Mouse (Mus musculus) hindbrain, postnatal 0 days (tissue): Measurements from ENCODE around the gene Aktip. TPM values are rescaled to one million over a fixed set of nuclear protein-coding genes. Genes with fewer than 3 reads are reported as not detected.

Experiments used
- ATAC-seq: fragments of 200-750 bp; cut with Nextera tagmentation; 2 replicates; pipeline ENCODE4 v1.8.0; 2017; ENCODE audit warnings: mild to moderate bottlenecking, moderate TSS enrichment, moderate library complexity
- DNase-seq: peaks from one replicate; pipeline ENCODE4 v3.0.0-alpha.2; 2015; ENCODE audit warnings: low spot score
- H3K27ac ChIP-seq: fragments of 300-500 bp; sonication (generic); 2 replicates; pipeline ENCODE4 v1.5.1; 2014; ENCODE audit warnings: mild to moderate bottlenecking
- H3K27me3 ChIP-seq: fragments of 300-500 bp; sonication (generic); 2 replicates; pipeline ENCODE4 v1.6.1; 2014; ENCODE audit warnings: low read length, mixed read lengths; ENCODE audit not compliant: insufficient read depth
- H3K36me3 ChIP-seq: fragments of 300-500 bp; sonication (generic); 2 replicates; pipeline ENCODE4 v1.6.1; 2014; ENCODE audit warnings: low read length, mixed read lengths; ENCODE audit not compliant: insufficient read depth
- H3K4me1 ChIP-seq: fragments of 300-500 bp; sonication (generic); 2 replicates; pipeline ENCODE4 v1.6.1; 2014; ENCODE audit warnings: antibody characterized with exemption, low read length, mixed read lengths; ENCODE audit not compliant: insufficient read depth
- H3K4me2 ChIP-seq: fragments of 300-500 bp; sonication (generic); 2 replicates; pipeline ENCODE4 v1.6.1; 2014; ENCODE audit warnings: low read depth, mild to moderate bottlenecking, low read length, moderate library complexity, mixed read lengths
- H3K4me3 ChIP-seq: fragments of 300-500 bp; sonication (generic); 2 replicates; pipeline ENCODE4 v1.5.1; 2014; ENCODE audit warnings: low read length
- H3K9ac ChIP-seq: fragments of 300-500 bp; sonication (generic); replicated peaks from 2 replicates; pipeline ENCODE4 v1.6.1; 2014; ENCODE audit warnings: mild to moderate bottlenecking, low read length, moderate library complexity, mixed read lengths
- H3K9me3 ChIP-seq: fragments of 300-500 bp; sonication (generic); 2 replicates; pipeline ENCODE4 v1.6.1; 2016; ENCODE audit warnings: low read length, mixed read lengths
- CTCF ChIP-seq: IDR thresholded peaks from 2 replicates; pipeline ENCODE4 v1.5.1; 2016; ENCODE audit warnings: antibody characterized with exemption, control low read depth, low read depth
- WGBS: fragments of 180-500 bp; shearing (Covaris S2); extraction: QIAGEN DNeasy Blood & Tissue Kit; methylation state at CpG from one replicate; pipeline ENCODE4 v1.1.7; 2014; 5-methylcytosine and 5-hydroxymethylcytosine counted together
- polyA plus RNA-seq: library from polyadenylated mRNA; unstranded; fragments of >200 nt; fragmentation: Nextera tagmentation; extraction: Ambion mirVana; gene quantifications from 2 replicates; pipeline ENCODE4 v1.2.1, GENCODE M21; 2015
- total RNA-seq: library from RNA; depleted of rRNA; stranded (reverse); fragments of >200 nt; gene quantifications from 2 replicates; pipeline ENCODE4 v1.2.3, GENCODE M21; 2014

The Aktip gene
- total and polyA plus RNA-seq, 2 experiments from 2014 or later, result 134 to 186 TPM

DNA sequence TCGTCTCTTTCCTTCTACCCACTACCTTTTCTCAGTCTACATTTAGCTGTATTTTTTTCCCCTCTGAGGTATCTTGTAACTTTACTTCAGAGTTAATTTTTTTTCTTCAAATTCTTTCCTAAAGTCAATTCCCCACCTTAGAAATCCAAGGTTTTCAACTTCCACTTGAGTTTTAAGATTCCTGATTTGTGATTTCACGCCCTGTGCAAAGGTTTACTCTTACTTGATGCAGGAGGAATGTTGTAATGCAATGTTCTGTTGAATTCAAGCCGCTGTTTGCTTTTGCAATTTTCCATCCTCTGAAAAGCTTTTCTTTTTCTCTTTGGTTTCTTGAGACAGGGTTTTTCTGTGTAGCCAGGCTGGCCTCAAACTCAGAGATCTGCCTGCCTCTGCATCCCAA, 9.9 kb upstream of the Aktip start:
- H3K4me2 ChIP-seq, result no peak overlapping the region
- no peaks in the 10 kb centered on the region for H3K9me3 ChIP-seq
- H3K4me3 ChIP-seq, result no peak overlapping the region
- ATAC-seq, result no peak
- no peaks in the 10 kb centered on the region for H3K36me3 ChIP-seq
- H3K27me3 ChIP-seq, result no peaks in the 10 kb centered on the region
- H3K27ac ChIP-seq, result no peak overlapping the region
- no peak for DNase-seq
- TF ChIP-seq CTCF, result no peak
- no peaks in the 10 kb centered on the region for H3K4me1 ChIP-seq
- WGBS, result 90% methylated on average over 3 of the region's 3 CpGs
- H3K9ac ChIP-seq, result no peak overlapping the region

DNA sequence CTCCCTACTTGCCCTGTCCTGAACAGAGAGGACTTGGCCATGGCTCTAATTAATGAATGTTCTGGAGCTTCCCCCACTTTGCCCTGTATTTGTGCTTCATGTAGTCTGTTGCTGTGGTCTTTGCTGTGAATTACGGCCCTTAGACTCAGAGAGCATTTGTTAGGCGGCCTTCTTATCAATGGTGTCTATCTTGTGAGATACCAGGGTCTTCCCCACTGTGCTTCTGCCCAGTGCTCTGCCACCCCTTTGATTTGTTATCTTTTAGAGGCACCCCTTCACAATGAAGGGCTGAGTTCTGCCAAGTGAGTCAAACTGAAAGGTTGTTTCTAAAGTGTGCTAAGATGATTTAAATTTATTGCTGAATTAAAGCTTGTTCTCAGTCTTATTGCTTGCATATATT, 7.9 kb upstream of the Aktip start:
- H3K4me2 ChIP-seq, result no peak overlapping the region
- H3K4me1 ChIP-seq, result no peaks in the 10 kb centered on the region
- H3K9ac ChIP-seq, result no peak overlapping the region
- no peak overlapping the region for H3K27ac ChIP-seq
- no peaks in the 10 kb centered on the region for H3K36me3 ChIP-seq
- no peak overlapping the region for H3K4me3 ChIP-seq
- no peaks in the 10 kb centered on the region for H3K27me3 ChIP-seq
- DNase-seq (no peak), ATAC-seq (no peak)
- WGBS, result 88% methylated on average over 2 of the region's 2 CpGs
- no peak for TF ChIP-seq CTCF
- no peaks in the 10 kb centered on the region for H3K9me3 ChIP-seq

DNA sequence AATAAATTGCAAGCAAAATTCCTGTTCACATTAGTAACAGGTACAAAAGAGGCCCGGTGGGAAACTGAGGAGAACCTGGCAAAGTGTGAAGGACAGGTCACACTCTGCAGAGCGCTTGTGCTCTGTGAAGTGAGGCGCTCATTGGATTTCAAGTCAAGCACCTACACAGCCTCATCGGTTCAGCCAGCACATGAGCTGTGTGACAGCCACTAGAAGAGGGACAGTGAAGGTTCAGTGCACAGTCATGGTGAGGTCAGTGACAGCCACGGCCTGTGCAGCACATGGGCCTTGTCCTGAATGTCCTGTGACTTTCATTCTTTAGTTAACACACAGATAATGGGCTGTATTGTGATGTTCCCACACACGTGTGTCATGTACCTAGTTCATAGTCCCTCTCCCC, 6.1 kb upstream of the Aktip start:
- 81% methylated on average over 6 of the region's 6 CpGs for WGBS
- ATAC-seq, result no peak

DNA sequence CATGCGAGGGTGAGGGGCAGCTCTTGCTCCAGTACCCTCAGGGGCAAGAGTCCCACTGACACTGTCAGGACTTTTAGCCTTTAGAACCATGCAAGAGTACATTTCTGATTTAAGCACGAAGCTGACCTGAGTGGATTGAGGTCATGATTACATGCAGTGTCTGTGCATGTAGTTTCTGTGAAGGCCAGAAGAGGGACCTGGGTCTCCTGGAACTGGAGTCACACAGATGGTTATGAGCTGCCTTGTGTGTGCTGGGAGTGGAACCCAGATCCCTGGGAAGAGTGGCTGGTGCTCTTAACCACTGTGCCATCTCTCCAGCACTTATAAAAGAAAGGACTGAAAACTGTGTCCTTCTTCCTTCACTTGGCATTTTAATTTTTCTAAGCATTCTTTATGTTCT, 1.4 kb upstream of the Aktip start:
- H3K9ac ChIP-seq, result no peak overlapping the region
- no peak for DNase-seq
- H3K4me2 ChIP-seq, result no peak overlapping the region
- no peaks in the 10 kb centered on the region for H3K4me1 ChIP-seq
- no peak overlapping the region for H3K27ac ChIP-seq
- TF ChIP-seq CTCF, result no peak
- no peaks in the 10 kb centered on the region for H3K9me3 ChIP-seq
- no peaks in the 10 kb centered on the region for H3K27me3 ChIP-seq
- no peaks in the 10 kb centered on the region for H3K36me3 ChIP-seq
- H3K4me3 ChIP-seq, result no peak overlapping the region
- no peak for ATAC-seq
- 74% methylated on average over 2 of the region's 2 CpGs for WGBS

More for the DNA sequence above, 6.1 kb upstream of the Aktip start:
- no peaks in the 10 kb centered on the region for H3K4me1 ChIP-seq
- DNase-seq, result no peak
- H3K27me3 ChIP-seq, result no peaks in the 10 kb centered on the region
- no peak for TF ChIP-seq CTCF
- no peak overlapping the region for H3K27ac ChIP-seq
- no peak overlapping the region for H3K4me3 ChIP-seq
- H3K36me3 ChIP-seq, result no peaks in the 10 kb centered on the region
- H3K9ac ChIP-seq, result no peak overlapping the region
- H3K4me2 ChIP-seq, result no peak overlapping the region
- no peaks in the 10 kb centered on the region for H3K9me3 ChIP-seq

DNA sequence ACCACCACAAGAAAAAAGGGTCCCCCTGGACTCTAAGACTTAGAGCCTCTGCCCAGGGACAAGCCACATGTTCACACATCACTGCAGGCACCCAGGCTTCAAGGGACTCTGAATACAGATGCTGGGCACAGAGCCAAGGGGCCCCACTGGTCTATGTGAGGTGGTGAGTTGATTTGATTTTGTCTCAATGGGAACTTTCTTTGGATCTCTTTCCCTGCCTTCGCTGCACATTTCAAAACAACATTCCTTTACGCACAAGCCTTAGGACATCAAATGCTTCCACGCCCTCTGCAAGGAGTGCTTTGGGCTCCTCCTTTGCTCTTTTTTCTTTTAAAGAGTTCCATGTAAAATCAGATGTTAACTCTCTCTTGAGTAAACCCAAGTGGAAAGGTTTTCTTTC, 1.7 kb downstream of the Aktip start:
- Histone ChIP-seq H3K27me3 (no peaks in the 10 kb centered on the region), H3K9me3 (no peaks in the 10 kb centered on the region), H3K9ac (no peak overlapping the region), H3K4me1 (no peaks in the 10 kb centered on the region), H3K27ac (no peak overlapping the region), H3K4me2 (no peak overlapping the region), H3K4me3 (no peak overlapping the region), H3K36me3 (no peaks in the 10 kb centered on the region)
- DNase-seq (no peak), ATAC-seq (no peak)
- TF ChIP-seq CTCF, result no peak
- WGBS, result 55% methylated on average over 3 of the region's 3 CpGs

DNA sequence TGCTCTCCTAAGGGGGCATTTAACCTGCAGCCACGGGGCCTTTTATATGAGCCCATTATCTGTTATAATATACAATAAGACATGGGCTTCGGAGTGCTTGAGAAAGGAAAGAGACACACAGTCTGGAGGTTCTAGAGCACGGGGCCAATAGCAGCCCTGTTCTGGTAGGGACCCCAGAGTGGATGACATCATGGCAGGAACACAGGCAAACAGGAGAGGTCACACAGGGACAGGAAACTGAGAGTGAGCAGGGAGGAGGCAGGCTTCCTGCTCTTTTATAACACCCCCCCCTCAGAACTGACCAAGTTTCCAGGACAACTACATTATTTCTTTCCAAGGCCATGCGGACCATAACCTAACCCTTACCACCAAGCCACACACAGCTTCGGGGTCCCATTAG, 2.5 kb downstream of the Aktip start:
- DNase-seq (no peak), ATAC-seq (no peak)
- Histone ChIP-seq H3K27ac (no peak overlapping the region), H3K27me3 (no peaks in the 10 kb centered on the region), H3K9ac (no peak overlapping the region), H3K36me3 (no peaks in the 10 kb centered on the region), H3K4me2 (no peak overlapping the region), H3K9me3 (no peaks in the 10 kb centered on the region), H3K4me3 (no peak overlapping the region), H3K4me1 (no peaks in the 10 kb centered on the region)
- TF ChIP-seq CTCF, result no peak
- 84% methylated on average over 5 of the region's 5 CpGs for WGBS

DNA sequence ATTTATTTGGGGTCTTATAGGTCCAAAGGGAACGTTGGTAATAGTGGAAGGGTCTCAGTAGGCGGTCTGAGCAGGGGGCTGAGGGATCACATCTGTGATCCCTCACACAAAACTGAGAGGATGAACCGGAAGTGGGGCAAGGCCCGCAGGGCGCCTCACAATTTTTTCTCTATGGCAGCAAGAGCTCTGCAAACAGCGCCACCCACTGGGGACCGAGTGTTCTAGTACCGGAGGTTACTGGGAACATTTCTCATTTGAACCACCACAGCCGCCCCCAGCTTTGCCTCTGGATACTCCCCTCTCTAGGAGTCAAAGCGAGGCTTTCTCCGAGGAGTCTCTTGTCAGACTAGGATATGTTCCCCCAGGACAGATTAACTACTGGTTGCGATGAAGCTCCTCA, 3.1 kb downstream of the Aktip start:
- no peaks in the 10 kb centered on the region for H3K36me3 ChIP-seq
- no peak for DNase-seq
- H3K27me3 ChIP-seq, result no peaks in the 10 kb centered on the region
- ATAC-seq, result no peak
- H3K9me3 ChIP-seq, result no peaks in the 10 kb centered on the region
- no peak overlapping the region for H3K4me2 ChIP-seq
- H3K4me1 ChIP-seq, result no peaks in the 10 kb centered on the region
- H3K27ac ChIP-seq, result no peak overlapping the region
- WGBS, result 84% methylated on average over 12 of the region's 12 CpGs
- no peak for TF ChIP-seq CTCF
- H3K9ac ChIP-seq, result no peak overlapping the region
- no peak overlapping the region for H3K4me3 ChIP-seq
